ENCODE assay signal across 10 mouse cellular contexts in the genomic region with DNA sequence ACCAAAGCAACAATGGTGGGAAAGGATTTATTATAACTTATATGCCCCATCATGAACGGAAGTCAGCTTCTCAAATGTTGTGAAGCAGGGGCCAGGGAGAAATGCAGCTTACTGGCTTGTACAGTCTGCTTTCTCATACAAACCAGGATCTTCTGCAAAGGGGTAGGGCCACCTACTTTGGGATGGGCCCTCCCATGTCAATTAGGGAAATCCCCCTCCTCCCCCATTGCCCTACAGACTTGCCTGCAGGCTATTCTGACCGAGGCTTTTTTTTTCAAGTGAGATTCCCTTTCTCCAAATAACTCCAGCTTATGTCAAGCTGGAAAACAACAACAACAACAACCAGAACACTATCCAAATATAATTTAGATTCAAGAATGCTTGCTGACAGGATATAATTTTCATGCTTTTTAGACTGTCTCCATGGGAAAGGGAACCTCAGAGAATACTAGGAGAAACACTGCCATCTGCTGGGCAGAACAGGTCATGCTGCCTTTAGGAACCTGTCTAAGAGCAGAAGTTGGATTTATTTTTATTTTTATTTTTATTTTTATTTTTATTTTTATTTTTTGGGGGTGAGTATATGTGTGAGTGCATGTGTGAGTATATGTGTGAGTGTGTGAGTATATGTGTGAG. TPM values are rescaled to one million over a fixed set of nuclear protein-coding genes. Genes with fewer than 3 reads are reported as not detected.
DNase-seq lines count a peak whose midpoint lies in the region; ATAC-seq and TF ChIP-seq lines count a peak whose summit lies in the region.
"Had no signal": no experiment of that assay in that cellular context is flagged by ENCODE, and none has a peak within 500 bp of the region (broad histone marks: within the 10 kb centered on the region; RNA-seq: fewer than 3 reads in every experiment).

No protein-coding gene starts in this region.

- peaks cover 4 to 16% of the 10 kb centered on the region in 2 experiments; a peak in 2 of 4 replicates for H3K4me1 ChIP-seq in CH12.LX (ENCODE audit: control insufficient read depth in 1 of 2, insufficient read depth in 2 of 2)
- no peaks in the 10 kb centered on the region for H3K4me1 ChIP-seq in forebrain, embryonic 14.5 days (ENCODE audit: control insufficient read depth, insufficient read depth, low read length)
- H3K4me1 ChIP-seq in liver, embryonic 14.5 days (replicated peaks; ENCODE audit: control insufficient read depth in 2 of 2, insufficient read depth in 2 of 2, low read length in 1 of 2): peaks cover 13 to 18% of the 10 kb centered on the region in 2 experiments
- H3K4me1 ChIP-seq: stomach, embryonic 15.5 days had no signal

- TF ChIP-seq POLR2A in CH12.LX (IDR thresholded peaks at IDR 0.05; ENCODE audit: low read depth, low read length): no peak

- peak; percentile 88 for TF ChIP-seq RAD21 in CH12.LX (IDR thresholded peaks at IDR 0.05; ENCODE audit: low read depth, low read length)

- in situ Hi-C loops in CH12.LX (cut with MboI; ENCODE audit: low pct_ligation_motif_present, low pct_unique_long_range_greater_than_20kb, low sequenced_read_pairs): loop anchor here (5.0 to 25.0 kb wide), 2 partner anchors 41 to 251 kb away; no protein-coding TSS in a partner anchor

- TF ChIP-seq CTCF in CH12.LX (conservative IDR thresholded peaks at IDR 0.05 in 1 of 2, IDR thresholded peaks at IDR 0.05 in 1 of 2; ENCODE audit: low read depth in 2 of 2, low read length in 2 of 2): peak; percentile 66 to 88
- peak; percentile 80 for TF ChIP-seq CTCF in liver, embryonic 14.5 days (IDR thresholded peaks at IDR 0.05; ENCODE audit: low read depth)

- no peak overlapping the region for H3K4me3 ChIP-seq in CH12.LX (replicated peaks in 1 of 3; ENCODE audit: low read depth in 2 of 3, low read length in 2 of 3, poor library complexity in 1 of 3)
- no peak overlapping the region for H3K4me3 ChIP-seq in forebrain, embryonic 14.5 days (ENCODE audit: low read depth, low read length)
- H3K4me3 ChIP-seq in liver, embryonic 14.5 days (ENCODE audit: insufficient read depth in 1 of 2, low read depth in 2 of 2, low read length in 2 of 2): no peak overlapping the region
- H3K4me3 ChIP-seq: heart, embryonic 15.5 days; stomach, embryonic 15.5 days had no signal

- DNase-seq in 416B (ENCODE audit: low read depth): peak; percentile 87
- peak; percentile 80 for DNase-seq in CH12.LX (ENCODE audit: extremely low read depth)
- peak; percentile 79 for DNase-seq in c-Kit-positive CD71-positive TER-119-negative erythroid progenitor cells, embryonic 14.5 days (ENCODE audit: low read depth)
- peak; percentile 90 for DNase-seq in forebrain, embryonic 14.5 days (ENCODE audit: low spot score)
- DNase-seq in kidney, postnatal 10 days: peak; percentile 90
- peak; percentile 69 to 72 (median 70) for DNase-seq in liver, embryonic 14.5 days (ENCODE audit: low read depth in 3 of 3, low spot score in 3 of 3)
- peak; percentile 90 for DNase-seq in retina, embryonic 14.5 days (ENCODE audit: low spot score)
- DNase-seq in thymus, postnatal 36 days: peak; percentile 64 to 66

- TF ChIP-seq EP300 in CH12.LX (IDR thresholded peaks at IDR 0.05; ENCODE audit: low read length): no peak
- no peak for TF ChIP-seq EP300 in liver, embryonic 14.5 days (IDR thresholded peaks at IDR 0.05; ENCODE audit: low read depth)

- H3K4me2 ChIP-seq in CH12.LX (ENCODE audit: insufficient read depth, low read depth, poor library complexity, severe bottlenecking): peak overlapping the region; percentile 59
- no peak overlapping the region for H3K4me2 ChIP-seq in forebrain, embryonic 14.5 days (ENCODE audit: low read length)
- H3K4me2 ChIP-seq in liver, embryonic 14.5 days (ENCODE audit: low read depth): no peak overlapping the region
- H3K4me2 ChIP-seq: heart, embryonic 15.5 days; stomach, embryonic 15.5 days had no signal

- H3K27me3 ChIP-seq in CH12.LX (replicated peaks): peaks cover 4% of the 10 kb centered on the region
- H3K27me3 ChIP-seq in forebrain, embryonic 14.5 days (replicated peaks; ENCODE audit: control insufficient read depth, insufficient read depth, low read length): no peaks in the 10 kb centered on the region
- H3K27me3 ChIP-seq in liver, embryonic 14.5 days (ENCODE audit: control insufficient read depth, insufficient read depth, low read length): peaks cover 3% of the 10 kb centered on the region; the same call in 1 of the 2 replicates
- H3K27me3 ChIP-seq: heart, embryonic 15.5 days; stomach, embryonic 15.5 days had no signal

- 45% methylated on average over 2 of the region's 2 CpGs for WGBS in forebrain, embryonic 14.5 days
- WGBS in liver, embryonic 14.5 days (ENCODE audit: insufficient replicate concordance): 51% methylated on average over 2 of the region's 2 CpGs

- no peaks in the 10 kb centered on the region for H3K79me2 ChIP-seq in CH12.LX (replicated peaks; ENCODE audit: control insufficient read depth, extremely low read depth, insufficient read depth, poor library complexity, severe bottlenecking)

- 0 out of 2 replicates have a peak, but pooled peaks have one; percentile 44 for ATAC-seq in forebrain, embryonic 14.5 days
- ATAC-seq in liver, embryonic 14.5 days (ENCODE audit: insufficient read depth): no peak

- H3K9ac ChIP-seq in CH12.LX (ENCODE audit: insufficient read depth, low read depth): no peak overlapping the region
- no peak overlapping the region for H3K9ac ChIP-seq in forebrain, embryonic 14.5 days (ENCODE audit: low read length)
- no peak overlapping the region for H3K9ac ChIP-seq in liver, embryonic 14.5 days (replicated peaks)
- H3K9ac ChIP-seq: heart, embryonic 15.5 days; stomach, embryonic 15.5 days had no signal

- H3K36me3 ChIP-seq in CH12.LX (replicated peaks in 1 of 2; ENCODE audit: control insufficient read depth in 1 of 2, insufficient read depth in 1 of 2, low read length in 1 of 2): no peaks in the 10 kb centered on the region
- no peaks in the 10 kb centered on the region for H3K36me3 ChIP-seq in forebrain, embryonic 14.5 days (ENCODE audit: control insufficient read depth, insufficient read depth, low read length)
- no peaks in the 10 kb centered on the region for H3K36me3 ChIP-seq in liver, embryonic 14.5 days (replicated peaks; ENCODE audit: control insufficient read depth, insufficient read depth, low read depth)
- H3K36me3 ChIP-seq: heart, embryonic 15.5 days; stomach, embryonic 15.5 days had no signal

- H3K27ac ChIP-seq in CH12.LX (ENCODE audit: insufficient read depth, low read depth): no peak overlapping the region
- H3K27ac ChIP-seq in forebrain, embryonic 14.5 days (ENCODE audit: low read depth, low read length): no peak overlapping the region
- peak overlapping the region; percentile 63 for H3K27ac ChIP-seq in liver, embryonic 14.5 days
- H3K27ac ChIP-seq: heart, embryonic 15.5 days; stomach, embryonic 15.5 days had no signal

- dilution Hi-C loops in CH12.LX (cut with MboI; ENCODE audit: extremely low pct_ligation_motif_present, extremely low pct_unique_long_range_greater_than_20kb, low sequenced_read_pairs): no loop called here

- H3K9me3 ChIP-seq in CH12.LX (replicated peaks; ENCODE audit: low read length): no peaks in the 10 kb centered on the region
- no peaks in the 10 kb centered on the region for H3K9me3 ChIP-seq in forebrain, embryonic 14.5 days (replicated peaks; ENCODE audit: control insufficient read depth, low read length)
- no peaks in the 10 kb centered on the region for H3K9me3 ChIP-seq in liver, embryonic 14.5 days (ENCODE audit: control insufficient read depth, low read length)
- H3K9me3 ChIP-seq: heart, embryonic 15.5 days; stomach, embryonic 15.5 days had no signal

TF ChIP-seq in CH12.LX, 34 proteins besides CTCF, POLR2A, EP300 and RAD21 (continues in another document):
- TF ChIP-seq MXI1 (IDR thresholded peaks at IDR 0.05; ENCODE audit: low read depth, low read length) (0 out of 2 replicates have a peak, but pooled peaks have one; percentile 24), SMC3 (IDR thresholded peaks at IDR 0.05; ENCODE audit: low read depth, low read length) (peak; percentile 59), JUN (IDR thresholded peaks at IDR 0.05; ENCODE audit: insufficient read depth, low read depth, low read length) (0 out of 2 replicates have a peak, but pooled peaks have one; percentile 6)

RNA-seq across cellular contexts. Expression of a gene that starts 5.9 kb away (rescaled TPM):
- total RNA-seq in CH12.LX (2012; rRNA removed) (1.8 and 2.2 TPM in 2 replicates), CH12.LX (2014; rRNA removed) (1.9 and 2.0 TPM in 2 replicates)
- 0.86 and 1.8 TPM in 2 replicates for polyA plus RNA-seq in CH12.LX (2012; ENCODE audit: insufficient read length, low read depth)
- 0.32 and 0.95 TPM in 2 replicates for polyA plus RNA-seq in forebrain, embryonic 14.5 days (2014; fragmentation: Nextera tagmentation; extraction: Ambion mirVana)
- 4.2 and 5.5 TPM in 2 replicates for polyA plus RNA-seq in liver, embryonic 14.5 days (2012; rRNA removed)
- 3.7 and 4.4 TPM in 2 replicates for polyA plus RNA-seq in liver, embryonic 14.5 days (2014; fragmentation: Nextera tagmentation; extraction: Ambion mirVana)

RNA-seq across cellular contexts. Expression of a gene that starts 8.3 kb away (rescaled TPM):
- total RNA-seq in CH12.LX (2012; rRNA removed) (9.4 and 9.8 TPM in 2 replicates), CH12.LX (2014; rRNA removed) (8.5 and 9.1 TPM in 2 replicates)
- polyA plus RNA-seq in CH12.LX (2012; ENCODE audit: insufficient read length, low read depth): 36.6 and 48.2 TPM in 2 replicates
- 7.4 and 9.6 TPM in 2 replicates for polyA plus RNA-seq in forebrain, embryonic 14.5 days (2014; fragmentation: Nextera tagmentation; extraction: Ambion mirVana)
- 8.0 and 9.5 TPM in 2 replicates for polyA plus RNA-seq in liver, embryonic 14.5 days (2012; rRNA removed)
- 4.5 and 6.1 TPM in 2 replicates for polyA plus RNA-seq in liver, embryonic 14.5 days (2014; fragmentation: Nextera tagmentation; extraction: Ambion mirVana)

RNA-seq across cellular contexts. Expression of a gene that starts 23.2 kb away (rescaled TPM):
- 24.2 and 32.4 TPM in 2 replicates for total RNA-seq in CH12.LX (2012; rRNA removed)
- 48.8 and 50.2 TPM in 2 replicates for total RNA-seq in CH12.LX (2014; rRNA removed)
- 38.6 and 39.2 TPM in 2 replicates for polyA plus RNA-seq in CH12.LX (2012; ENCODE audit: insufficient read length, low read depth)
- 22.8 and 23.8 TPM in 2 replicates for polyA plus RNA-seq in forebrain, embryonic 14.5 days (2014; fragmentation: Nextera tagmentation; extraction: Ambion mirVana)
- polyA plus RNA-seq in liver, embryonic 14.5 days (2012; rRNA removed): 12.9 and 14.2 TPM in 2 replicates
- polyA plus RNA-seq in liver, embryonic 14.5 days (2014; fragmentation: Nextera tagmentation; extraction: Ambion mirVana): 20.8 and 21.4 TPM in 2 replicates

RNA-seq across cellular contexts. Expression of a gene that starts 37.3 kb away (rescaled TPM):
- not detected in 2 replicates for total RNA-seq in CH12.LX (2012; rRNA removed)
- total RNA-seq in CH12.LX (2014; rRNA removed): not detected in 2 replicates
- not detected in 2 replicates for polyA plus RNA-seq in CH12.LX (2012; ENCODE audit: insufficient read length, low read depth)
- polyA plus RNA-seq in forebrain, embryonic 14.5 days (2014; fragmentation: Nextera tagmentation; extraction: Ambion mirVana): 0.19 and 0.22 TPM in 2 replicates
- polyA plus RNA-seq in liver, embryonic 14.5 days (2012; rRNA removed): 0.02 TPM in 2 replicates
- not detected in 2 replicates for polyA plus RNA-seq in liver, embryonic 14.5 days (2014; fragmentation: Nextera tagmentation; extraction: Ambion mirVana)
- polyA plus RNA-seq: heart, embryonic 15.5 days; stomach, embryonic 15.5 days had no signal

RNA-seq across cellular contexts. Expression of a gene that starts 43.5 kb away (rescaled TPM):
- total RNA-seq in CH12.LX (2012; rRNA removed) (47.2 and 51.5 TPM in 2 replicates), CH12.LX (2014; rRNA removed) (31.7 and 38.6 TPM in 2 replicates)
- 65.9 and 80.3 TPM in 2 replicates for polyA plus RNA-seq in CH12.LX (2012; ENCODE audit: insufficient read length, low read depth)
- polyA plus RNA-seq in forebrain, embryonic 14.5 days (2014; fragmentation: Nextera tagmentation; extraction: Ambion mirVana): 27.2 and 28.3 TPM in 2 replicates
- polyA plus RNA-seq in liver, embryonic 14.5 days (2012; rRNA removed): 8.1 and 12.9 TPM in 2 replicates
- polyA plus RNA-seq in liver, embryonic 14.5 days (2014; fragmentation: Nextera tagmentation; extraction: Ambion mirVana): 23.3 and 23.4 TPM in 2 replicates
